Mouse (Mus musculus): ENCODE data around the gene Gm20388. TPM values are rescaled to one million over a fixed set of nuclear protein-coding genes. Genes with fewer than 3 reads are reported as not detected.

Gm20388 gene
- polyA plus RNA-seq, 1 experiment from 2014 or later = 12.4 TPM

DNA sequence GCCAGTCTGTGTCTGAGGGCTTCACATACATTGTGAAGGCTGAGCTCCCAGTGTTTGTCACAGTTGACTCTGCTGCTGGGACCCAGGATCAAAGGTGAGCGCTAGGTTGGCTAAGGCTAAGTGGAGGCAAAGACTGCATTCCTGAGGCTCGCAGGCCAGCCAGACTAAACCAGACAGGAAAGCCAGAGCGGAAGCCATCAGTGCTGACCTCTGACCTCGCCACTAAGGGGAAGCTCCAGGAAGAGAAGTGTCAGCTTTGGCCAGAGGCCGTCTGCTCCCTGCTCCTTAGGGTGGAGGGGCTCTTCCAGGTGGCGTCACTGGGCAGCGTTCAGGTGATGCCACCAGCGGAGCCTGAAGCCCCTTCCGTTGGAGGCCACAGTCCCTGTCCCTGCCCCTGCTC is 665.2 kb downstream of the Gm20388 start:
- Histone ChIP-seq H3K4me3 (ENCODE audit: low read length) (no peak overlapping the region), H3K9ac (ENCODE audit: low read depth, low read length) (no peak overlapping the region), H3K4me2 (ENCODE audit: low read length) (no peak overlapping the region), H3K9me3 (ENCODE audit: control insufficient read depth, low read length) (no peaks in the 10 kb centered on the region), H3K4me1 (ENCODE audit: control insufficient read depth, insufficient read depth, low read depth, low read length) (peaks cover 2% of the 10 kb centered on the region; the same call in 1 of the 2 replicates), H3K27me3 (replicated peaks; ENCODE audit: control insufficient read depth, insufficient read depth, low read length) (no peaks in the 10 kb centered on the region), H3K27ac (ENCODE audit: low read depth, low read length) (no peak overlapping the region), H3K36me3 (ENCODE audit: control insufficient read depth, insufficient read depth, low read length) (peaks cover 40% of the 10 kb centered on the region)
- ATAC-seq = no peak
- WGBS = 65% methylated on average over 9 of the region's 9 CpGs

DNA sequence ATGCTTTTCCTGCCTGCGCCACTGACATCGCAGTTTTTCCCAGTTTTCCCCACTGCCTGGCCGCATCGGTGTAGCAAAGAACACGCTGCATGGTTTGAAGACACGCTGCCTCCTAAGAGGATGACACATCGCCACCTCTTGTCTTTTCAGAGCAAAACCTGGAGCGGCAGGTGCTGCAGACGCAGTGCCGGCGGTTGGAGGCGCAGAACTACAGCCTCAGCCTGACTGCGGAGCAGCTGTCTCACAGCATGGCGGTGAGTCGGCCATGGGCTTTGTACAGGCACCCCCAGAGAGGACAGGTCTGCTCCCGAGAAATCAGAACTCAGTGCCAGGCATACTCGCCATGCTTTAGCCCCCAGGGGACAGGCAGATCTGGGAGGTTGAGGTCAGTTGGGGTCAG is 667.2 kb downstream of the Gm20388 start:
- no peak overlapping the region for H3K4me2 ChIP-seq (ENCODE audit: low read length)
- no peak for ATAC-seq
- H3K4me1 ChIP-seq (ENCODE audit: control insufficient read depth, insufficient read depth, low read depth, low read length) = peaks cover 4% of the 10 kb centered on the region; the same call in 1 of the 2 replicates
- no peak overlapping the region for H3K9ac ChIP-seq (ENCODE audit: low read depth, low read length)
- H3K36me3 ChIP-seq (ENCODE audit: control insufficient read depth, insufficient read depth, low read length) = peaks cover 39% of the 10 kb centered on the region
- WGBS = 71% methylated on average over 17 of the region's 17 CpGs
- no peaks in the 10 kb centered on the region for H3K27me3 ChIP-seq (replicated peaks; ENCODE audit: control insufficient read depth, insufficient read depth, low read length)
- no peak overlapping the region for H3K4me3 ChIP-seq (ENCODE audit: low read length)
- no peak overlapping the region for H3K27ac ChIP-seq (ENCODE audit: low read depth, low read length)
- H3K9me3 ChIP-seq (ENCODE audit: control insufficient read depth, low read length) = no peaks in the 10 kb centered on the region

DNA sequence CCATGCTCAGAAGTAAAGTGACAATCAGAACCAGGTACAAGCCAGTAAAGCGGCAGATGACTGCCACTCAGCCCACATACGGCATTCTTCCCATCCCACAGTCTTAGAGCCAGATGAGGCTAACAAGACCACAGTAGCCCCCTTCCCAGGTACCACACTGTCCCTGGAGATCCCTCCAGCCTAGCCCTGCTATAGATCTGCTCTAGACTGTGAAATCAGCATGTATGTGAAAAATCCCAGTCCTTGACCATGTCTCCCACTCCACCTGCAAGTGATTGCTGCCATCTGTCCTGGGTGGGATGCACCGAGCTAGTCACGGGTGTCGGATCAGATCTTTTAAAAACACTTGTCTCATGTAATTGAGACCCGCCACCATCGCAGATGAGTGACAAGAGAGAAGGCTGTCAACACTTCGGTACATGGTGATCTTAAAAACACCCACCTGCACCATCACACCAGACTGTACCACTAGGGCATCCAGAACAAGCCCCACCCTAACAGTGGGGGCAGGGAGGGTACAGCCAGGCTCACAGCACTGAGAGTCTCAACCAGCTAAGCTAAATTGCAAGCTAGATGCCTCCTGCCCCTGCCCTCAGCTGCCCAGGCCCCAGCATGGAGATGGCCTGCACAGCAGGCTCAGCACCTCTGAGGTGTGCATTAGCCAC is 669.8 kb downstream of the Gm20388 start:
- H3K9ac ChIP-seq (ENCODE audit: low read depth, low read length) = no peak overlapping the region
- H3K27ac ChIP-seq (ENCODE audit: low read depth, low read length) = no peak overlapping the region
- no peaks in the 10 kb centered on the region for H3K9me3 ChIP-seq (ENCODE audit: control insufficient read depth, low read length)
- no peak overlapping the region for H3K4me2 ChIP-seq (ENCODE audit: low read length)
- peaks cover 4% of the 10 kb centered on the region; the same call in 1 of the 2 replicates for H3K4me1 ChIP-seq (ENCODE audit: control insufficient read depth, insufficient read depth, low read depth, low read length)
- no peak for ATAC-seq
- peaks cover 26% of the 10 kb centered on the region for H3K36me3 ChIP-seq (ENCODE audit: control insufficient read depth, insufficient read depth, low read length)
- no peak overlapping the region for H3K4me3 ChIP-seq (ENCODE audit: low read length)
- 86% methylated on average over 8 of the region's 8 CpGs for WGBS
- no peaks in the 10 kb centered on the region for H3K27me3 ChIP-seq (replicated peaks; ENCODE audit: control insufficient read depth, insufficient read depth, low read length)

DNA sequence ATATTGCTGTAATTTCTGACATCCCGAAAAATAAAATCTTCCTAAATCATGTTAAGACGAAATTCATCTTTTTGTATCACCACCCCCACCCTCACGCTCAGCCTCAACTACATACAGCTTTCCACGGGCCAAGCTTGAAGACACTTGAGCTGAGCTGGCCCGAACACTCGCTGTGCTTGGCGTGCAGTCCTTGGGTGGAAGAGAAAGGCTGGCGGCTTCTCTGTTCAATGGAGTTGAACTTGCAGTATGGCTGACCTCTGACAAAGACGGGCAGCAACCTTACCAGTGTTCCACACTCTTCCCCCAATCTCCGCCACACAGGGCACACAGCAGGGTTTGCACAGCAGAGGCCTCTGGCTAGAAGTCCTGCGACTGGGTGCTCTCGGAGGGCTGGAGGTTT is 670.7 kb downstream of the Gm20388 start:
- no peak for ATAC-seq
- H3K36me3 ChIP-seq (ENCODE audit: control insufficient read depth, insufficient read depth, low read length) = peaks cover 23% of the 10 kb centered on the region
- no peak overlapping the region for H3K9ac ChIP-seq (ENCODE audit: low read depth, low read length)
- no peak overlapping the region for H3K4me2 ChIP-seq (ENCODE audit: low read length)
- whole genome bisulfite sequencing = 84% methylated on average over 12 of the region's 12 CpGs
- H3K9me3 ChIP-seq (ENCODE audit: control insufficient read depth, low read length) = no peaks in the 10 kb centered on the region
- no peak overlapping the region for H3K4me3 ChIP-seq (ENCODE audit: low read length)
- H3K27me3 ChIP-seq (replicated peaks; ENCODE audit: control insufficient read depth, insufficient read depth, low read length) = no peaks in the 10 kb centered on the region
- H3K27ac ChIP-seq (ENCODE audit: low read depth, low read length) = no peak overlapping the region
- H3K4me1 ChIP-seq (ENCODE audit: control insufficient read depth, insufficient read depth, low read depth, low read length) = 0 out of 2 replicates have a peak, but pooled peaks cover 2% of the 10 kb centered on the region

DNA sequence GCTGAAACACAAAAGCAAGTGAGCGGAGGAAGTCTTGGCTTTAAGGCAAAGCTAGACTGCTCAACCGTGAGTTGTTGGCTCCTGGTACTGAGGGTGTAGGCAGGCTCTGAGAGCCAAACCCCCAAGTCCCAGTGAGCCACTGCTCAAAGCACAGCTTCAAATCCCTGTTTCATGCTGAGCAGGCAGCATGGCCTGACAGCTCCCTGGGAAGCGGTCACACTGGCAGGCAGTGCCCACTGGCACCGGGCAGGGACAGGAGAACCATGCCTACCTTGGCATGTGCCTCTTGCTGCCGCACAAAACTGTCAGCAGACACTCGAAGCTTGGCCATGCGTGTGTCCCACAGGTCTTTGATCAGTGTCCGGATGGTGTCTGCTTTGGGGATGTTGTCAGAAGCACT is 671.2 kb downstream of the Gm20388 start:
- 78% methylated on average over 8 of the region's 8 CpGs for WGBS
- no peak for ATAC-seq
- H3K36me3 ChIP-seq (ENCODE audit: control insufficient read depth, insufficient read depth, low read length) = peaks cover 23% of the 10 kb centered on the region
- no peaks in the 10 kb centered on the region for H3K9me3 ChIP-seq (ENCODE audit: control insufficient read depth, low read length)
- no peak overlapping the region for H3K4me3 ChIP-seq (ENCODE audit: low read length)
- H3K4me1 ChIP-seq (ENCODE audit: control insufficient read depth, insufficient read depth, low read depth, low read length) = 0 out of 2 replicates have a peak, but pooled peaks cover 2% of the 10 kb centered on the region
- H3K27me3 ChIP-seq (replicated peaks; ENCODE audit: control insufficient read depth, insufficient read depth, low read length) = no peaks in the 10 kb centered on the region
- H3K4me2 ChIP-seq (ENCODE audit: low read length) = no peak overlapping the region
- H3K27ac ChIP-seq (ENCODE audit: low read depth, low read length) = peak overlapping the region; percentile 35; the same call in 1 of the 2 replicates
- H3K9ac ChIP-seq (ENCODE audit: low read depth, low read length) = no peak overlapping the region

DNA sequence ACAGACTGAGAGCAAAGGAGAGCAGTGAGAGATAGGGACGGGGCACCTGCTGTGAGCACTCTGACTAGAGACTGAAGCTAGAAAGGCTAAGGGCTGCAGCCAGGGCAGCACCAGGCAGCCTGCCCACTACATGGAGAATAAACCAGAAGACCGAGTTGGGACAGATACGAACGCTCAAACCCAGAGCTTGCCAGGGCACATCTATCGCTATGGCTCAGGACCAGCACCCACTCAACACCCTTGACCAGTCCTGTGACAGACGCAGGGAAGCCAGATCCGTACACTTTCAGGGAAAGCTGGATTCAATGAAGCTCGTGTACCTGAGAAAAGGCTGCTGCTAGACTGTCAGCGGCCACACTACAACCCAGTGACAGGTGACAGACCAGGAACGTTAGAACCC is 674.9 kb downstream of the Gm20388 start:
- WGBS = 93% methylated on average over 10 of the region's 10 CpGs
- H3K4me3 ChIP-seq (ENCODE audit: low read length) = no peak overlapping the region
- no peak for ATAC-seq

DNA sequence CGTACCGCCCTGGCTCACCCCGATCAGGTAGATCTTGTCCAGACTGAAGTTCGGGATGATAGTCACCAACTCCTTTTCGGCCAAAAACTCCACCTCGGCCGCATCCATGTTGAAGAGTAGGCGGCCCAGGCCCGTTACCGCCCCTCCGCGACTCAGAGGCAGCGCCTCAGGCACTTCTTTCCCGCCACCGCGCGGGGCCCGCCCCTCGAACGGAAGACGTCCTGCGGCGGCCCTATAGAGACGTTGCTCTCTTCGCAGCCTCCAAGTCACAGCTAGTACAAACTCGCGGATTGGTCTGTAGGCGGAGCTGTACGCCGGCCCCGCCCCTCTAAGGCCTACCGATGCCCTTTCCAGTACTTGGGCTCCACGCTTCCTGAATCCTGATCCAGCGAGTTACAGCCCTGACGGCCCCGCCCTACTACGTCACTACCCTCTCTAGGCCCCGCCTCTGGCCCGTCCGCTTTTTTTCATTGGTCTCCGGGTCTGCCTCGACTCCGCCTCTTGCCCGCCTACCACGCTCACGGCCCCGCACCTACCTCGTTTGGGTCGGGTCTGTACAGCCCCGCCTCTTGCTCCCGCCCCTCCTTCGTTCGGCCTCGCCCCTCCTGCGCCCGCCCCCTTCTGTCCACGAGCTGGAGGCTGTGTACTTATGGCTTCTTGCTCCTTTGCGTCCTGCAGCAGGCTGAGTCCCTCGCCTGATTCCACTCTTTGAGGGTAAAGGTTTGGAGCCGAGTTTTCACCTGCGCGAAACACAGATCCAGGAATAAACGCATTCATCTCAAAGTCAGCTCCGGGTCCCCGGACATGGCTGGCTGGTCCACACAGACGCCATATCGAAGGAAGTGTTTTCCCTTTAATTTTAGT is 678.5 kb downstream of the Gm20388 start, which contains the start of gene Gins2:
Gins2 (minus strand) TSS at position 397 of the 864 bp plus-strand sequence.
- Histone ChIP-seq H3K9ac (ENCODE audit: low read depth, low read length) (peak within 1 kb of the TSS; percentile 66), H3K9me3 (ENCODE audit: control insufficient read depth, low read length) (no peaks in the 10 kb centered on the region), H3K36me3 (ENCODE audit: control insufficient read depth, insufficient read depth, low read length) (no peaks in the 10 kb centered on the region), H3K4me1 (ENCODE audit: control insufficient read depth, insufficient read depth, low read depth, low read length) (peaks cover 8% of the 10 kb centered on the region), H3K4me3 (ENCODE audit: low read length) (peak within 1 kb of the TSS; percentile 62), H3K27me3 (replicated peaks; ENCODE audit: control insufficient read depth, insufficient read depth, low read length) (no peaks in the 10 kb centered on the region), H3K4me2 (ENCODE audit: low read length) (peak within 1 kb of the TSS; percentile 98), H3K27ac (ENCODE audit: low read depth, low read length) (no peak within 1 kb of the TSS)
- ATAC-seq = peak; percentile 99
- under 1% methylated on average over 67 of the region's 67 CpGs for WGBS

More for the DNA sequence above, 674.9 kb downstream of the Gm20388 start:
- no peaks in the 10 kb centered on the region for H3K9me3 ChIP-seq (ENCODE audit: control insufficient read depth, low read length)
- peaks cover 5% of the 10 kb centered on the region; the same call in 1 of the 2 replicates for H3K36me3 ChIP-seq (ENCODE audit: control insufficient read depth, insufficient read depth, low read length)
- no peak overlapping the region for H3K27ac ChIP-seq (ENCODE audit: low read depth, low read length)
- H3K27me3 ChIP-seq (replicated peaks; ENCODE audit: control insufficient read depth, insufficient read depth, low read length) = no peaks in the 10 kb centered on the region
- no peak overlapping the region for H3K4me2 ChIP-seq (ENCODE audit: low read length)
- no peak overlapping the region for H3K9ac ChIP-seq (ENCODE audit: low read depth, low read length)
- H3K4me1 ChIP-seq (ENCODE audit: control insufficient read depth, insufficient read depth, low read depth, low read length) = peaks cover 10% of the 10 kb centered on the region

DNA sequence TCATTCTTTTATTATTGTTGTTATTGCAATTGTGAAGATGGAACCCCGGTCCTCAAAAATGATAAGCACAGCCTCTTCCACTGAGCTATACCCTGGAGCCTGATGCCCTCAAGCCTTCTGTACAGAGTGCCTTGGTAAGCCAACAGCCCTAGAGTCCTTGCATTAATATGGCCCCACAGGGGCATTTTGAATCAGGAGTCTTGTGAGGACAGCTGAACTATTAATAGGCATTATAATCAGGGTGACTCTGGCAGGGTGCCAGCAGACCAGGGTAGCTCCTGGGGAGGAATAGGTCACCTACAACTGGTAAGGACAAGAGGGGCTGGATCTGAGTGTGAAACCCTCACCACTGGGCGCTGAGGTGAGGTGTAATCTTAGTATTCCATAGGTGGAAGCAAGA is 679.3 kb downstream of the Gm20388 start:
- WGBS = 55% methylated on average over 2 of the region's 2 CpGs
- H3K27ac ChIP-seq (ENCODE audit: low read depth, low read length) = no peak overlapping the region

More for the DNA sequence above, 679.3 kb downstream of the Gm20388 start:
- Histone ChIP-seq H3K4me1 (ENCODE audit: control insufficient read depth, insufficient read depth, low read depth, low read length) (peaks cover 8% of the 10 kb centered on the region), H3K4me3 (ENCODE audit: low read length) (peak overlapping the region; percentile 62), H3K27me3 (replicated peaks; ENCODE audit: control insufficient read depth, insufficient read depth, low read length) (no peaks in the 10 kb centered on the region), H3K9ac (ENCODE audit: low read depth, low read length) (peak overlapping the region; percentile 59; the same call in 1 of the 2 replicates), H3K36me3 (ENCODE audit: control insufficient read depth, insufficient read depth, low read length) (no peaks in the 10 kb centered on the region), H3K4me2 (ENCODE audit: low read length) (peak overlapping the region; percentile 98), H3K9me3 (ENCODE audit: control insufficient read depth, low read length) (no peaks in the 10 kb centered on the region)
- ATAC-seq = no peak
